Mouse (Mus musculus): ENCODE measurements around the gene Grid1.

GRCm38 (mm10) chr14:35625749-35626148 is 805.8 kb downstream of the Grid1 start:
- TF ChIP-seq POLR2A (IDR thresholded peaks at IDR 0.05; ENCODE audit: control insufficient read depth, extremely low read depth, insufficient read depth, low read length, poor library complexity) (no peak), CTCF (IDR thresholded peaks at IDR 0.05; ENCODE audit: borderline replicate concordance, control insufficient read depth, extremely low read depth, insufficient read depth, low read length, poor library complexity) (no peak)
